In the genomic region with DNA sequence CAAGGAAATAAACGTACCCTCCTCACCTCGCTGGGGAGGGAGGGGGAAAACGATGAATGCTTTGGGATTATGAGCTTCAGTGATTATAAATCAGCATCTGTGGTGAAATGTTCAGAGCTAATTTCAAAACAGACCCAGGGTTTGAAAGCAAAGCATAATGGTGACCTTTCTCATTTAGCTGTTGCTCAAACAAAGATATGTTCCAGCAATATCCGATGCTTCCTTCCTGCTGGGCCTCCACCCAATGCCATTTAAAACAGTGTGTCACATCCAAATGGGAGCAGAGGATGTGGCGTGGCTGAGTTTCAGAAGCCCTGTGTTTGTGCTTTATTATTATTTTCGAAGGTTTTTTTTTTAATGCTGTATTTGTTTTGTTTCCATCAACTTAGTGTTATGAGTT, we compare ENCODE assay signal across 9 mouse cellular contexts. TPM values are rescaled to one million over a fixed set of nuclear protein-coding genes. Genes with fewer than 3 reads are reported as not detected.
DNase-seq lines count a peak whose midpoint lies in the region; ATAC-seq lines count a peak whose summit lies in the region.
"Had no signal": no experiment of that assay in that cellular context is flagged by ENCODE, and none has a peak within 500 bp of the region (broad histone marks: within the 10 kb centered on the region; RNA-seq: fewer than 3 reads in every experiment).

No protein-coding gene starts in this region.

- H3K27me3 ChIP-seq in heart, embryonic 15.5 days = no peaks in the 10 kb centered on the region

- WGBS in heart, embryonic 15.5 days = 62% methylated on average over 6 of the region's 6 CpGs

- H3K9ac ChIP-seq in heart, embryonic 15.5 days = no peak overlapping the region

- H3K4me1 ChIP-seq in heart, embryonic 15.5 days (replicated peaks) = no peaks in the 10 kb centered on the region

- H3K9me3 ChIP-seq in heart, embryonic 15.5 days (replicated peaks) = no peaks in the 10 kb centered on the region

- DNase-seq in adrenal gland, adult 2 months = peak; percentile 63
- no peak for DNase-seq in adrenal gland, adult 18-20 months (ENCODE audit: low spot score in 2 of 2)
- DNase-seq in adipocyte (ENCODE audit: low spot score) = peak; percentile 95
- peak; percentile 75 for DNase-seq in kidney, postnatal 14 days
- no peak for DNase-seq in cerebellum, adult 18-20 months
- no peak for DNase-seq in spleen, postnatal 36 days (ENCODE audit: low spot score in 2 of 2)
- DNase-seq in ovary, postnatal 36 days (ENCODE audit: low spot score) = no peak

- no peak overlapping the region for H3K4me3 ChIP-seq in heart, embryonic 15.5 days

- H3K4me2 ChIP-seq in heart, embryonic 15.5 days = no peak overlapping the region

- H3K27ac ChIP-seq in heart, embryonic 15.5 days = peak overlapping the region; percentile 82

- no peak for ATAC-seq in heart, embryonic 15.5 days (replicated peaks; ENCODE audit: insufficient number of reproducible peaks, insufficient read depth, low FRiP score, low read depth)
- ATAC-seq: midbrain, embryonic 16.5 days had no signal

- H3K36me3 ChIP-seq in heart, embryonic 15.5 days = no peaks in the 10 kb centered on the region

RNA-seq across cellular contexts. Expression of a gene that starts 37.1 kb away (rescaled TPM):
- total RNA-seq in adrenal gland, adult 2 months (2021) = 10 to 100 TPM; 50.2 to 60.6 TPM
- 9.1 and 9.9 TPM in 2 replicates for polyA plus RNA-seq in adrenal gland, adult 2 months (2012; rRNA removed)
- total RNA-seq in adrenal gland, adult 18-20 months (2021) = 10 to 100 TPM; 48.6 to 58.7 TPM
- 45.3 and 48.1 TPM in 2 replicates for polyA plus RNA-seq in heart, embryonic 15.5 days (2015; fragmentation: Nextera tagmentation; extraction: Ambion mirVana)

Comparison
In these comparisons a context has a peak if more than half of its experiments do, and no peak if none do; other contexts are left out.
1. DNase-seq: peak in adrenal gland, adult 2 months (single experiment), adipocyte (single experiment) and kidney, postnatal 14 days (single experiment); none in adrenal gland, adult 18-20 months (0 of 2), cerebellum, adult 18-20 months (0 of 2), spleen, postnatal 36 days (0 of 2) and ovary, postnatal 36 days (single experiment).